Mouse (Mus musculus): ENCODE measurements around the gene Rtn1. TPM values are rescaled to one million over a fixed set of nuclear protein-coding genes. Genes with fewer than 3 reads are reported as not detected.
A peak's percentile ranks its signal among the peaks of the same experiment; 100 is the strongest.

Gene Rtn1
- polyA plus RNA-seq, 1 experiment from 2014 or later, result 3,326 TPM

GRCm38 (mm10) chr12:72407721-72408110 lies 1.1 kb downstream of the Rtn1 start:
- Histone ChIP-seq H3K9me3 (replicated peaks) (no peaks in the 10 kb centered on the region), H3K4me2 (peak overlapping the region; percentile 81), H3K27ac (replicated peaks) (peak overlapping the region; percentile 84), H3K27me3 (replicated peaks) (no peaks in the 10 kb centered on the region), H3K9ac (replicated peaks) (peak overlapping the region; percentile 78), H3K4me3 (replicated peaks) (peak overlapping the region; percentile 79), H3K36me3 (no peaks in the 10 kb centered on the region), H3K4me1 (peaks cover 16% of the 10 kb centered on the region)
- peak; percentile 57 for ATAC-seq (ENCODE audit: low FRiP score)
- under 1% methylated on average over 17 of the region's 17 CpGs for WGBS

GRCm38 (mm10) chr12:72407146-72407545 lies 1.7 kb downstream of the Rtn1 start:
- WGBS, result 9% methylated on average over 11 of the region's 11 CpGs
- Histone ChIP-seq H3K4me1 (peaks cover 16% of the 10 kb centered on the region), H3K27me3 (replicated peaks) (no peaks in the 10 kb centered on the region), H3K36me3 (no peaks in the 10 kb centered on the region), H3K27ac (replicated peaks) (peak overlapping the region; percentile 84; the same call in 1 of the 2 replicates), H3K9me3 (replicated peaks) (no peaks in the 10 kb centered on the region), H3K4me2 (peak overlapping the region; percentile 81), H3K9ac (replicated peaks) (peak overlapping the region; percentile 78), H3K4me3 (replicated peaks) (peak overlapping the region; percentile 79)
- peak; percentile 43; the same call in 1 of the 2 replicates for ATAC-seq (ENCODE audit: low FRiP score)

GRCm38 (mm10) chr12:72405031-72405430 lies 3.8 kb downstream of the Rtn1 start:
- ATAC-seq (ENCODE audit: low FRiP score), result no peak
- Histone ChIP-seq H3K36me3 (no peaks in the 10 kb centered on the region), H3K27ac (replicated peaks) (no peak overlapping the region), H3K4me1 (peaks cover 16% of the 10 kb centered on the region), H3K4me3 (replicated peaks) (no peak overlapping the region), H3K9ac (replicated peaks) (no peak overlapping the region), H3K9me3 (replicated peaks) (no peaks in the 10 kb centered on the region), H3K27me3 (replicated peaks) (no peaks in the 10 kb centered on the region), H3K4me2 (no peak overlapping the region)
- 38% methylated on average over 4 of the region's 5 CpGs for WGBS

DNA sequence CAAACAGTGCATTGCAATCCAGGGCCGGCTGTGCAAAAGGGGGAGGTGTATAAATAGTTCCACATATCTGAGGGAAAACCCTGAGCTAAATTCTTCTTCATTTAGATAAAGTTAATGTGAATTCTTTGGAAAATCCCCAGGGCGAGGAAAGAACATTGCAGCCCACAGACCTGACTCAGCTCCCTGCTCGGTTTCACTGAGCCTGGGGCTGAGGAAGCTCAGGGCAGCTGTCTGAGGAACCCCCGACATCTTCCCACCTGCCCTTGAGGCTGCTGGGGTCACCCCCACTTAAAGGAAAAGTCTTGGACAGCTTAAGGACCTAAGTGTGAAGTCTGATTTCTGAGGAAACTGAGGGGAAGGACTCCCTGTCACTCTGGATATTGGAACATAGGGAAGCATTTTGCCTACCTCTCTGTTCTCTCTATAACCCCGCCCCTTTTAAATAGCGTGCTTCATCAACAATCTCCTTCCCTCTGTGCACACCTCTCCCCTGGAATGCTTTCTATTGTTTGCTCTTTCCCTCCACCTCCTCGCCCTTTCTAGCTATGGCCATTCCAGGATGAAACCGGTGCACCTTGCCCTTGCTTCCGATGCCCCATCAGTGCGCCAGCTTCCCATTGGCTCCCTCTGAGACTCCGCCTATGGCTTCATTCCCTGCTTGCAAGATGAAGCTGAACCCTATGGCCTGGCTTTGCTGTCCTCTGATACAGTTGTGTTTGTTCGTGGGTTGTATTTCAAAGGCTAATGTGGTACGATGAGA lies 15.6 kb downstream of the Rtn1 start:
- Histone ChIP-seq H3K9ac (replicated peaks) (no peak overlapping the region), H3K27me3 (replicated peaks) (no peaks in the 10 kb centered on the region), H3K27ac (replicated peaks) (no peak overlapping the region), H3K36me3 (no peaks in the 10 kb centered on the region), H3K9me3 (replicated peaks) (no peaks in the 10 kb centered on the region), H3K4me2 (no peak overlapping the region), H3K4me3 (replicated peaks) (no peak overlapping the region), H3K4me1 (peaks cover 5% of the 10 kb centered on the region; the same call in 1 of the 2 replicates)
- 65% methylated on average over 13 of the region's 13 CpGs for WGBS
- no peak for ATAC-seq (ENCODE audit: low FRiP score)

GRCm38 (mm10) chr12:72390346-72390745 lies 18.5 kb downstream of the Rtn1 start:
- H3K4me1 ChIP-seq, result peaks cover 5% of the 10 kb centered on the region; the same call in 1 of the 2 replicates
- no peak for ATAC-seq (ENCODE audit: low FRiP score)
- H3K4me3 ChIP-seq (replicated peaks), result no peak overlapping the region
- no peaks in the 10 kb centered on the region for H3K9me3 ChIP-seq (replicated peaks)
- H3K36me3 ChIP-seq, result no peaks in the 10 kb centered on the region
- H3K27ac ChIP-seq (replicated peaks), result no peak overlapping the region
- 78% methylated on average over 2 of the region's 2 CpGs for WGBS
- H3K9ac ChIP-seq (replicated peaks), result no peak overlapping the region
- H3K4me2 ChIP-seq, result no peak overlapping the region
- H3K27me3 ChIP-seq (replicated peaks), result no peaks in the 10 kb centered on the region

GRCm38 (mm10) chr12:72389377-72390103 lies 19.3 kb downstream of the Rtn1 start:
- Histone ChIP-seq H3K9me3 (replicated peaks) (no peaks in the 10 kb centered on the region), H3K36me3 (no peaks in the 10 kb centered on the region), H3K4me2 (no peak overlapping the region), H3K27me3 (replicated peaks) (no peaks in the 10 kb centered on the region), H3K9ac (replicated peaks) (no peak overlapping the region), H3K27ac (replicated peaks) (0 out of 2 replicates have a peak overlapping the region, but pooled peaks have one; percentile 18), H3K4me1 (peaks cover 5% of the 10 kb centered on the region; the same call in 1 of the 2 replicates), H3K4me3 (replicated peaks) (no peak overlapping the region)
- no peak for ATAC-seq (ENCODE audit: low FRiP score)
- 72% methylated on average over 14 of the region's 14 CpGs for WGBS

DNA sequence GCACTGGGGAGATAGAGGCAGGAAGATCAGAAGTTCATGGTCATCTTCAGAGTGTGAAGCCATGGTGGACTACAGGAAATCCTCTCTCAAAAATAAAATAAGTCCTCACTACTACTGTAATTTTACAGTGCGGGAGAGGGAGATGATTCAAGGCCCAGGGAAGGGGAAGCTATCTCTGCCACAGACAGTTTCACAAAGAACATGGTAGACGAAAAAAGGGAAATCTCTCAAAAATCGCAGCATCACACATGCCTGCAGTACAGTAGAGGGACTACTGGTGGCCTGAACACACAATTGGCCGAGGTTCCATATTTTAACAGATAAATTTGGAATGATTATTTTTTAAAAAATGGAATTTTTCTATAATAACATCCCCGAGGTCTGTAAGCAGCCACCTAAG lies 20.0 kb downstream of the Rtn1 start:
- no peak for ATAC-seq (ENCODE audit: low FRiP score)
- Histone ChIP-seq H3K4me1 (peaks cover 5% of the 10 kb centered on the region; the same call in 1 of the 2 replicates), H3K27me3 (replicated peaks) (no peaks in the 10 kb centered on the region), H3K9me3 (replicated peaks) (no peaks in the 10 kb centered on the region), H3K4me2 (no peak overlapping the region), H3K27ac (replicated peaks) (no peak overlapping the region), H3K4me3 (replicated peaks) (no peak overlapping the region), H3K9ac (replicated peaks) (no peak overlapping the region), H3K36me3 (no peaks in the 10 kb centered on the region)
- WGBS, result 94% methylated on average over 5 of the region's 5 CpGs

- ATAC-seq (ENCODE audit: low FRiP score), result no peak
- Histone ChIP-seq H3K9me3 (replicated peaks) (no peaks in the 10 kb centered on the region), H3K4me1 (peaks cover 5% of the 10 kb centered on the region; the same call in 1 of the 2 replicates), H3K27me3 (replicated peaks) (no peaks in the 10 kb centered on the region), H3K27ac (replicated peaks) (no peak overlapping the region), H3K36me3 (no peaks in the 10 kb centered on the region), H3K9ac (replicated peaks) (no peak overlapping the region), H3K4me3 (replicated peaks) (no peak overlapping the region), H3K4me2 (no peak overlapping the region)
- 91% methylated on average over 6 of the region's 6 CpGs for WGBS
Measured at GRCm38 (mm10) chr12:72388135-72388534, 20.7 kb downstream of the Rtn1 start.

GRCm38 (mm10) chr12:72376309-72376708 lies 32.5 kb downstream of the Rtn1 start:
- Histone ChIP-seq H3K36me3 (no peaks in the 10 kb centered on the region), H3K27ac (replicated peaks) (no peak overlapping the region; the same call in 1 of the 2 replicates), H3K9ac (replicated peaks) (no peak overlapping the region), H3K4me1 (peaks cover 35% of the 10 kb centered on the region), H3K27me3 (replicated peaks) (no peaks in the 10 kb centered on the region), H3K4me3 (replicated peaks) (no peak overlapping the region), H3K4me2 (no peak overlapping the region), H3K9me3 (replicated peaks) (no peaks in the 10 kb centered on the region)
- ATAC-seq (ENCODE audit: low FRiP score), result no peak
- 75% methylated on average over 5 of the region's 5 CpGs for WGBS

GRCm38 (mm10) chr12:72374823-72375225 lies 34.0 kb downstream of the Rtn1 start:
- Histone ChIP-seq H3K4me2 (peak overlapping the region; percentile 37), H3K4me3 (replicated peaks) (no peak overlapping the region), H3K9me3 (replicated peaks) (no peaks in the 10 kb centered on the region), H3K9ac (replicated peaks) (no peak overlapping the region), H3K27ac (replicated peaks) (peak overlapping the region; percentile 83), H3K36me3 (no peaks in the 10 kb centered on the region), H3K27me3 (replicated peaks) (no peaks in the 10 kb centered on the region), H3K4me1 (peaks cover 38% of the 10 kb centered on the region)
- peak; percentile 62 for ATAC-seq (ENCODE audit: low FRiP score)
- WGBS, result 17% methylated on average over 11 of the region's 11 CpGs

- WGBS, result 19% methylated on average over 17 of the region's 17 CpGs
- H3K27ac ChIP-seq (replicated peaks), result peak overlapping the region; percentile 83
- H3K4me3 ChIP-seq (replicated peaks), result no peak overlapping the region
- H3K36me3 ChIP-seq, result no peaks in the 10 kb centered on the region
- H3K4me1 ChIP-seq, result peaks cover 38% of the 10 kb centered on the region
- peak overlapping the region; percentile 37 for H3K4me2 ChIP-seq
- peak; percentile 78 for ATAC-seq (ENCODE audit: low FRiP score)
- H3K27me3 ChIP-seq (replicated peaks), result no peaks in the 10 kb centered on the region
- H3K9ac ChIP-seq (replicated peaks), result no peak overlapping the region
- no peaks in the 10 kb centered on the region for H3K9me3 ChIP-seq (replicated peaks)
Measured at GRCm38 (mm10) chr12:72373916-72374615, 34.8 kb downstream of the Rtn1 start.
